Comparison of ENCODE assay signal across 19 mouse cellular contexts in genomic region chr15:88202736-88203135, GRCm38 (mm10).
DNase-seq lines count a peak whose midpoint lies in the region; ATAC-seq and TF ChIP-seq lines count a peak whose summit lies in the region.
"Had no signal": no experiment of that assay in that cellular context is flagged by ENCODE, and none has a peak within 500 bp of the region (broad histone marks: within the 10 kb centered on the region; RNA-seq: fewer than 3 reads in every experiment).

No protein-coding gene starts in this region.

- H3K4me1 ChIP-seq in hindbrain, embryonic 12.5 days, result peaks cover 13% of the 10 kb centered on the region
- peaks cover 10% of the 10 kb centered on the region; the same call in 1 of the 2 replicates for H3K4me1 ChIP-seq in hindbrain, embryonic 10.5 days (replicated peaks)
- H3K4me1 ChIP-seq in midbrain, postnatal 0 days (ENCODE audit: insufficient read depth, low read length), result 0 out of 2 replicates have a peak, but pooled peaks cover 7% of the 10 kb centered on the region
- H3K4me1 ChIP-seq: forebrain, embryonic 10.5 days had no signal

- 0 out of 2 replicates have a peak overlapping the region, but pooled peaks have one; percentile 12 for H3K4me2 ChIP-seq in hindbrain, embryonic 12.5 days (replicated peaks)
- H3K4me2 ChIP-seq in midbrain, postnatal 0 days (ENCODE audit: low read depth, low read length, poor library complexity, severe bottlenecking), result 0 out of 2 replicates have a peak overlapping the region, but pooled peaks have one; percentile 7
- H3K4me2 ChIP-seq: liver, embryonic 11.5 days had no signal

- no peaks in the 10 kb centered on the region for H3K9me3 ChIP-seq in hindbrain, embryonic 12.5 days (replicated peaks)
- H3K9me3 ChIP-seq in hindbrain, embryonic 10.5 days, result no peaks in the 10 kb centered on the region
- H3K9me3 ChIP-seq in midbrain, postnatal 0 days (ENCODE audit: low read length), result no peaks in the 10 kb centered on the region
- H3K9me3 ChIP-seq: forebrain, embryonic 10.5 days had no signal

- no peaks in the 10 kb centered on the region for H3K36me3 ChIP-seq in hindbrain, embryonic 12.5 days
- no peaks in the 10 kb centered on the region for H3K36me3 ChIP-seq in hindbrain, embryonic 10.5 days
- no peaks in the 10 kb centered on the region for H3K36me3 ChIP-seq in midbrain, postnatal 0 days (ENCODE audit: insufficient read depth, low read length)
- H3K36me3 ChIP-seq: forebrain, embryonic 10.5 days had no signal

- WGBS in hindbrain, embryonic 12.5 days, result 63% methylated on average over 3 of the region's 3 CpGs
- 76% methylated on average over 3 of the region's 3 CpGs for WGBS in hindbrain, embryonic 10.5 days
- WGBS in midbrain, postnatal 0 days, result 21% methylated on average over 3 of the region's 3 CpGs

- H3K27ac ChIP-seq in hindbrain, embryonic 12.5 days, result no peak overlapping the region
- no peak overlapping the region for H3K27ac ChIP-seq in hindbrain, embryonic 10.5 days
- no peak overlapping the region for H3K27ac ChIP-seq in midbrain, postnatal 0 days (ENCODE audit: low read depth, low read length)
- H3K27ac ChIP-seq: forebrain, embryonic 10.5 days; layer of hippocampus, adult 2 months had no signal

- no peak overlapping the region for H3K4me3 ChIP-seq in hindbrain, embryonic 12.5 days
- H3K4me3 ChIP-seq in hindbrain, embryonic 10.5 days, result no peak overlapping the region
- no peak overlapping the region for H3K4me3 ChIP-seq in midbrain, postnatal 0 days (ENCODE audit: low read depth, low read length)
- H3K4me3 ChIP-seq: forebrain, embryonic 10.5 days; layer of hippocampus, adult 2 months had no signal

- H3K27me3 ChIP-seq in hindbrain, embryonic 12.5 days, result no peaks in the 10 kb centered on the region
- H3K27me3 ChIP-seq in hindbrain, embryonic 10.5 days (ENCODE audit: insufficient read depth, poor library complexity, severe bottlenecking), result no peaks in the 10 kb centered on the region
- no peaks in the 10 kb centered on the region for H3K27me3 ChIP-seq in midbrain, postnatal 0 days (ENCODE audit: insufficient read depth, low read length)

- DNase-seq in hindbrain, embryonic 10.5 days (ENCODE audit: low spot score), result no peak
- peak; percentile 27 to 35 for DNase-seq in right cerebral cortex, postnatal 10 days (ENCODE audit: low spot score in 2 of 2)
- DNase-seq in right cerebral cortex, postnatal 14 days, result no peak
- DNase-seq in midbrain, postnatal 0 days (ENCODE audit: low spot score), result peak; percentile 54
- no peak for DNase-seq in adrenal gland, postnatal 10 days
- DNase-seq: adrenal gland, adult 8-10 months; cerebellum, adult 11-12 months; gastrocnemius, postnatal 25 days; kidney, adult 18-20 months; kidney, postnatal 14 days; lung, adult 18-20 months; lung, postnatal 14 days; right cerebral cortex, postnatal 25 days; thymus, postnatal 36 days had no signal

- ATAC-seq in hindbrain, embryonic 12.5 days (ENCODE audit: low FRiP score), result no peak
- ATAC-seq in midbrain, postnatal 0 days (ENCODE audit: low FRiP score), result no peak
- no peak for ATAC-seq in megakaryocyte-erythroid progenitor cell, adult 5-6 weeks (replicated peaks; ENCODE audit: low FRiP score, low TSS enrichment, poor library complexity, severe bottlenecking)

- TF ChIP-seq CTCF in midbrain, postnatal 0 days (IDR thresholded peaks at IDR 0.05), result no peak

- no peak overlapping the region for H3K9ac ChIP-seq in hindbrain, embryonic 12.5 days
- H3K9ac ChIP-seq in midbrain, postnatal 0 days (replicated peaks; ENCODE audit: low read length, poor library complexity, severe bottlenecking), result no peak overlapping the region

Comparison
In these comparisons a context has a peak if more than half of its experiments do, and no peak if none do; other contexts are left out.
1. DNase-seq: peak in right cerebral cortex, postnatal 10 days (2 of 2) and midbrain, postnatal 0 days (single experiment); none in hindbrain, embryonic 10.5 days (single experiment), right cerebral cortex, postnatal 14 days (single experiment) and adrenal gland, postnatal 10 days (single experiment).